Mouse (Mus musculus): Measurements from ENCODE around the gene Wrnip1. TPM values are rescaled to one million over a fixed set of nuclear protein-coding genes. Genes with fewer than 3 reads are reported as not detected.

Gene Wrnip1
- polyA plus RNA-seq, 1 experiment: 25.5 TPM

DNA sequence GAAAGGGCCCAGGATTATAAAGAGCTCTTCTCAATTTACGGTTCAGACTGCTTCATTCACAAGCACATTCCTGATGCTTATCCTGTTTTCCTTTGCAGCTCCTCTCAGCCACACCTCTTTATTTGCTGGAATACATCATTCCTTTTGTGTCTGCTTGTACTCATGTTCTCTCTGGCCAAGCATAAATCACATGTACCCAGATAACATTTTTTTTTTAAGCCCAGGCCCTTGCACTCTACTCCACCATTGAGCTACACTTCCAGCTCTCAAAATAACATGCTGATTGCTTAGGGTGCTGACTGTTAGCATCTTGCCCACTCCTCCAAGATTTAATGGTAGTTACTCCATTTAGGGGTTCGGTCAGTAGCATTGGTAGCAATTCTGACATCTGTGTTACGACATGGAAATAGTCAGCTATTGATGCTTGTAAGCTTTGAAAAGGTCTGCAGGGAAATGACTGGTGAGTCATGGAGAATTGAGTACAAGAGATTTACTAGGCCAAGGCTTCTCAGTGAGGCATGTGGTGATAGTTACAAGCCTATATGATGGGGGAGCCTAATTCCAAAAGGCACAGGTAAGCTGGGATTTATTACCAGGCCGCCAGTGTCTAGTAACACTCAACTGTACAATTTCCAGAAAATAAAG lies 2.0 kb downstream of the Wrnip1 start:
- TF ChIP-seq CTCF (conservative IDR thresholded peaks at IDR 0.05; ENCODE audit: insufficient read depth, insufficient read length, low read depth, low read length): no peak
- TF ChIP-seq POLR2A (IDR thresholded peaks at IDR 0.05; ENCODE audit: low read depth, low read length): no peak
- Histone ChIP-seq H3K36me3 (ENCODE audit: control insufficient read depth, insufficient read depth, low read length) (peaks cover 1% of the 10 kb centered on the region; the same call in 1 of the 2 replicates), H3K27me3 (replicated peaks; ENCODE audit: control insufficient read depth, insufficient read depth, low read length) (no peaks in the 10 kb centered on the region), H3K4me1 (ENCODE audit: control insufficient read depth, insufficient read depth, low read length) (no peaks in the 10 kb centered on the region), H3K27ac (ENCODE audit: insufficient read depth, low read depth, low read length) (no peak overlapping the region), H3K4me3 (ENCODE audit: insufficient read depth, low read depth, low read length) (no peak overlapping the region)
- no peak for DNase-seq
- WGBS: 75% methylated on average over 4 of the region's 4 CpGs

DNA sequence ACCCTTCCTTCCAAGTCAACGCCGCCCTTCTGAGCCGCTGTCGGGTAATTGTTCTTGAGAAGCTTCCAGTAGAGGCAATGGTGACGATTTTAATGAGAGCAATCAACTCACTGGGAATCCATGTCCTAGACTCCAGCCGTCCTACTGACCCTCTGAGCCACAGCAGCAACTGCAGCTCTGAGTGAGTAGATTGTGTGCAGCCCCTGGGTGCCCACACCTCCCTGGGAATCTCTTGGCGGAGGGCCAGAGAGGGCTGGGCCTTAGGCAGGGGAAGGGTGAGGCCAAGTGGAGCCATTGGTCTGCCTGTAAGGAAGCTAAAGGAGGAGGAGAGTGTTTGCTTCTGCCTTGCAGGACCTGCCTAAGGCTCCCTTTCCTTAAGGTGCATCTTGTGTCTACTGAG lies 5.0 kb downstream of the Wrnip1 start:
- TF ChIP-seq CTCF (conservative IDR thresholded peaks at IDR 0.05; ENCODE audit: insufficient read depth, insufficient read length, low read depth, low read length): no peak
- TF ChIP-seq POLR2A (IDR thresholded peaks at IDR 0.05; ENCODE audit: low read depth, low read length): no peak
- H3K4me1 ChIP-seq (ENCODE audit: control insufficient read depth, insufficient read depth, low read length): no peaks in the 10 kb centered on the region
- no peak for DNase-seq
- no peak overlapping the region for H3K27ac ChIP-seq (ENCODE audit: insufficient read depth, low read depth, low read length)
- H3K27me3 ChIP-seq (replicated peaks; ENCODE audit: control insufficient read depth, insufficient read depth, low read length): no peaks in the 10 kb centered on the region
- H3K4me3 ChIP-seq (ENCODE audit: insufficient read depth, low read depth, low read length): no peak overlapping the region
- peaks cover 1% of the 10 kb centered on the region; the same call in 1 of the 2 replicates for H3K36me3 ChIP-seq (ENCODE audit: control insufficient read depth, insufficient read depth, low read length)
- WGBS: 84% methylated on average over 7 of the region's 7 CpGs

DNA sequence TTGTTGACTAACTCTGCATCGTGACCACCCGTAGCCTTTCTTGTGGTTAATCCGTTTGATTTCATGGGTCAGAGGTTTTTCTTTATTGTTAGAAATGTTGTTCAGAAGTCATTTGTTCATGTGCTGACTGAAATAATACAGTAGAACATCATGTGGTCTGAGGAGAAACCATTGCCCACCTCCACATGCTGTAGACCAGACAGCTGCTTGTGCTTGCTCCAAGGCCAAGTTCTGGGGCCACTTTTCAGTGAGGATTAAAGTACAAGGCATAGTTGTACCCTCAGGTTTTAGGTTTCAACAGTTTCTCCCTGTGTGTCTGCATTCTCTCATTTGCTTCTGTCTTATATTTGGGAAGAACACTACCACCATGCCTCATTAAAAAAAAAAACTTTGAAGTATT lies 5.8 kb downstream of the Wrnip1 start:
- Histone ChIP-seq H3K36me3 (ENCODE audit: control insufficient read depth, insufficient read depth, low read length) (peaks cover 1% of the 10 kb centered on the region; the same call in 1 of the 2 replicates), H3K27ac (ENCODE audit: insufficient read depth, low read depth, low read length) (no peak overlapping the region), H3K4me1 (ENCODE audit: control insufficient read depth, insufficient read depth, low read length) (no peaks in the 10 kb centered on the region), H3K4me3 (ENCODE audit: insufficient read depth, low read depth, low read length) (no peak overlapping the region), H3K27me3 (replicated peaks; ENCODE audit: control insufficient read depth, insufficient read depth, low read length) (no peaks in the 10 kb centered on the region)
- WGBS: 78% methylated on average over 3 of the region's 3 CpGs
- no peak for DNase-seq
- TF ChIP-seq POLR2A (IDR thresholded peaks at IDR 0.05; ENCODE audit: low read depth, low read length): no peak
- TF ChIP-seq CTCF (conservative IDR thresholded peaks at IDR 0.05; ENCODE audit: insufficient read depth, insufficient read length, low read depth, low read length): no peak

DNA sequence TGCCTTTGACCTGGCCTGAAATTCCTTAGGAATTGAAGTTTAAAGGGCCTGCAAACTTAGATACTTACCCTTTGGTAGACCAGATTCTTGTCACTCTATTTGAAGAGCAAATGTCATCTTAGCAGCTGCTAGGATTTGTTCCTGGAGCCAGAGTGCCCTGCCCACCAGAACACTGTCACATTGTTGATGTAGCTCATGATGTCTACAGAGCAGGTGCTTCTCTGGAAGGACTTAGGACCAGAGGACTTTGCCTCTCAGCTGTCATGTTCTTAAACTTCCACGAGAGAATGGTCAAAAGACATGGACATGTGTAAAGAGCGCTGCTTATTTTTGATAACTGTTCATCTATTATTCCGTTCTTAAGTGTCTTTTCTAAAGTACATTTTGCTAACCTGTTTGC lies 17.4 kb downstream of the Wrnip1 start:
- no peak overlapping the region for H3K27ac ChIP-seq (ENCODE audit: insufficient read depth, low read depth, low read length)
- no peaks in the 10 kb centered on the region; the same call in 1 of the 2 replicates for H3K4me1 ChIP-seq (ENCODE audit: control insufficient read depth, insufficient read depth, low read length)
- H3K4me3 ChIP-seq (ENCODE audit: insufficient read depth, low read depth, low read length): no peak overlapping the region
- H3K27me3 ChIP-seq (replicated peaks; ENCODE audit: control insufficient read depth, insufficient read depth, low read length): no peaks in the 10 kb centered on the region
- no peak for TF ChIP-seq CTCF (conservative IDR thresholded peaks at IDR 0.05; ENCODE audit: insufficient read depth, insufficient read length, low read depth, low read length)
- TF ChIP-seq POLR2A (IDR thresholded peaks at IDR 0.05; ENCODE audit: low read depth, low read length): no peak
- no peak for DNase-seq
- peaks cover 3% of the 10 kb centered on the region for H3K36me3 ChIP-seq (ENCODE audit: control insufficient read depth, insufficient read depth, low read length)
- 90% methylated on average over 3 of the region's 3 CpGs for WGBS

DNA sequence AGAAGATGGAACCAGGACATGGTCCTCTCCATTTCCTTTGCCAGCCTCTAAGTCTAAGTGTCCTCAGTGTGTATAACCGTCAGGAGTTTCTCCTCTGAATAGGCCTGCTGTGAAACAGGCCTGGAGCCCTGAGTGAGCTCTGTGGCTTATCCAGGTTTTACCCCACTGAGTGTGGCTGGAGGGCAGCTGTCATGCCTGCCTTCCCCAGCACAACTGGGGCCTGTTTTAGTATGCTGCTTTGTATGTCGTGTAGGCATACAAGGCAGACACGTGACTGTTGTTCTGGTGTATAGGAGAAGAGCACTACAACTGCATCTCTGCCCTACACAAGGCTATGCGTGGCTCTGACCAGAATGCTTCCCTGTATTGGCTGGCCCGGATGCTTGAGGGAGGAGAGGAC lies 18.1 kb downstream of the Wrnip1 start:
- Histone ChIP-seq H3K27ac (ENCODE audit: insufficient read depth, low read depth, low read length) (no peak overlapping the region), H3K36me3 (ENCODE audit: control insufficient read depth, insufficient read depth, low read length) (peaks cover 3% of the 10 kb centered on the region), H3K27me3 (replicated peaks; ENCODE audit: control insufficient read depth, insufficient read depth, low read length) (no peaks in the 10 kb centered on the region), H3K4me3 (ENCODE audit: insufficient read depth, low read depth, low read length) (no peak overlapping the region), H3K4me1 (ENCODE audit: control insufficient read depth, insufficient read depth, low read length) (no peaks in the 10 kb centered on the region; the same call in 1 of the 2 replicates)
- WGBS: 93% methylated on average over 5 of the region's 5 CpGs
- no peak for DNase-seq
- no peak for TF ChIP-seq POLR2A (IDR thresholded peaks at IDR 0.05; ENCODE audit: low read depth, low read length)
- TF ChIP-seq CTCF (conservative IDR thresholded peaks at IDR 0.05; ENCODE audit: insufficient read depth, insufficient read length, low read depth, low read length): no peak

- H3K4me3 ChIP-seq (ENCODE audit: insufficient read depth, low read depth, low read length): no peak overlapping the region
- H3K4me1 ChIP-seq (ENCODE audit: control insufficient read depth, insufficient read depth, low read length): no peaks in the 10 kb centered on the region; the same call in 1 of the 2 replicates
- peaks cover 3% of the 10 kb centered on the region for H3K36me3 ChIP-seq (ENCODE audit: control insufficient read depth, insufficient read depth, low read length)
- no peak overlapping the region for H3K27ac ChIP-seq (ENCODE audit: insufficient read depth, low read depth, low read length)
- H3K27me3 ChIP-seq (replicated peaks; ENCODE audit: control insufficient read depth, insufficient read depth, low read length): no peaks in the 10 kb centered on the region
- WGBS: 97% methylated on average over 4 of the region's 4 CpGs
- no peak for DNase-seq
- TF ChIP-seq POLR2A (IDR thresholded peaks at IDR 0.05; ENCODE audit: low read depth, low read length) (no peak), CTCF (conservative IDR thresholded peaks at IDR 0.05; ENCODE audit: insufficient read depth, insufficient read length, low read depth, low read length) (no peak)
Observed at GRCm38 (mm10) chr13:32821671-32822070, 19.8 kb downstream of the Wrnip1 start.

- no peak overlapping the region for H3K27ac ChIP-seq (ENCODE audit: insufficient read depth, low read depth, low read length)
- DNase-seq: no peak
Observed at GRCm38 (mm10) chr13:32823126-32823525, 21.3 kb downstream of the Wrnip1 start.

More at GRCm38 (mm10) chr13:32823126-32823525, 21.3 kb downstream of the Wrnip1 start:
- no peaks in the 10 kb centered on the region; the same call in 1 of the 2 replicates for H3K4me1 ChIP-seq (ENCODE audit: control insufficient read depth, insufficient read depth, low read length)
- TF ChIP-seq CTCF (conservative IDR thresholded peaks at IDR 0.05; ENCODE audit: insufficient read depth, insufficient read length, low read depth, low read length) (no peak), POLR2A (IDR thresholded peaks at IDR 0.05; ENCODE audit: low read depth, low read length) (no peak)
- H3K36me3 ChIP-seq (ENCODE audit: control insufficient read depth, insufficient read depth, low read length): peaks cover 1% of the 10 kb centered on the region
- H3K4me3 ChIP-seq (ENCODE audit: insufficient read depth, low read depth, low read length): no peak overlapping the region
- no peaks in the 10 kb centered on the region for H3K27me3 ChIP-seq (replicated peaks; ENCODE audit: control insufficient read depth, insufficient read depth, low read length)
- 73% methylated on average over 6 of the region's 6 CpGs for WGBS

All from kidney, adult 2 months (tissue).